Mouse (Mus musculus): ENCODE data around the gene Cops8. TPM values are rescaled to one million over a fixed set of nuclear protein-coding genes. Genes with fewer than 3 reads are reported as not detected.

Gene Cops8
- 143 TPM for polyA plus RNA-seq (2017; shearing (Covaris generic))

GRCm38 (mm10) chr1:90602759-90603560 is at the start of gene Cops8:
Gene Cops8 (plus strand): TSS chr1:90602981.

Other genes with a start within 250 kb of the Cops8 start
- gene Col6a3, start 241.0 kb downstream of the Cops8 start, polyA plus RNA-seq (2017; shearing (Covaris generic)): 0.50 TPM